Mouse (Mus musculus) MEL (cell line): Measurements from ENCODE around the gene Rasl10b. TPM values are rescaled to one million over a fixed set of nuclear protein-coding genes. Genes with fewer than 3 reads are reported as not detected.

Experiments
- DNase-seq: peaks from one replicate; pipeline ENCODE4 v3.0.0; 2011; ENCODE audit warnings: low read depth, low spot score
- H3K27ac ChIP-seq: 2 replicates; pipeline ENCODE4 v1.5.1; 2012; ENCODE audit warnings: low read depth, mild to moderate bottlenecking, control low read depth, low read length, moderate library complexity; ENCODE audit not compliant: control insufficient read depth
- H3K27me3 ChIP-seq, 2 experiments: fragments of 150-350 bp in 1 of 2; sonication (generic) in 1 of 2; 2 replicates each; pipeline ENCODE4 v1.6.1; 2012; ENCODE audit warnings: low read length in 2 of 2, mild to moderate bottlenecking in 2 of 2, improper control_type of control experiment in 1 of 2, moderate library complexity in 1 of 2; ENCODE audit not compliant: insufficient read depth in 2 of 2, control insufficient read depth in 1 of 2
- H3K36me3 ChIP-seq, 2 experiments: 2 replicates each; pipeline ENCODE4 v1.6.1; 2012 to 2014; ENCODE audit warnings: low read length in 2 of 2, improper control_type of control experiment in 1 of 2, inconsistent platforms in 1 of 2, mild to moderate bottlenecking in 1 of 2; ENCODE audit not compliant: insufficient read depth in 2 of 2, control insufficient read depth in 1 of 2
- H3K4me1 ChIP-seq, 2 experiments: fragments of 150-350 bp in 1 of 2; sonication (generic) in 1 of 2; 2 replicates each; pipeline ENCODE4 v1.6.1; 2012; ENCODE audit warnings: low read length in 2 of 2, improper control_type of control experiment in 1 of 2, mild to moderate bottlenecking in 1 of 2; ENCODE audit not compliant: insufficient read depth in 2 of 2, control insufficient read depth in 1 of 2
- H3K4me3 ChIP-seq, 2 experiments: fragments of 150-350 bp in 1 of 2; sonication (generic) in 1 of 2; 2 replicates each; pipeline ENCODE4 v1.5.1; 2012; ENCODE audit warnings: low read depth in 2 of 2, low read length in 2 of 2, mild to moderate bottlenecking in 2 of 2, moderate library complexity in 2 of 2, control low read depth in 1 of 2, improper control_type of control experiment in 1 of 2; ENCODE audit not compliant: control insufficient read depth in 1 of 2, insufficient read depth in 1 of 2
- H3K79me2 ChIP-seq: 2 replicates; pipeline ENCODE4 v1.6.1; 2012; ENCODE audit warnings: mild to moderate bottlenecking, low read length, moderate library complexity; ENCODE audit not compliant: control insufficient read depth, poor library complexity, insufficient read depth
- H3K9ac ChIP-seq: 2 replicates; pipeline ENCODE4 v1.6.1; 2012; ENCODE audit warnings: low read depth, mild to moderate bottlenecking, control low read depth, low read length, moderate library complexity; ENCODE audit not compliant: control insufficient read depth, poor library complexity, severe bottlenecking
- H3K9me3 ChIP-seq: fragments of 150-350 bp; sonication (generic); replicated peaks from 2 replicates; pipeline ENCODE4 v1.6.1; 2012; ENCODE audit warnings: mild to moderate bottlenecking, low read length, improper control_type of control experiment, moderate library complexity; ENCODE audit not compliant: insufficient read depth
- BHLHE40 ChIP-seq: IDR thresholded peaks from 2 replicates; pipeline ENCODE4 v1.6.1; 2012; ENCODE audit warnings: low read depth, mild to moderate bottlenecking, inconsistent platforms, low read length, improper control_type of control experiment, borderline replicate concordance
- CHD1 ChIP-seq: IDR thresholded peaks from 2 replicates; pipeline ENCODE4 v1.6.1; 2012; ENCODE audit warnings: low read depth, mild to moderate bottlenecking, inconsistent platforms, low read length, improper control_type of control experiment
- ELF1 ChIP-seq: IDR thresholded peaks from 2 replicates; pipeline ENCODE4 v1.6.1; 2014; ENCODE audit warnings: low read depth, mild to moderate bottlenecking, inconsistent platforms, low read length, improper control_type of control experiment, moderate library complexity
- HCFC1 ChIP-seq: IDR thresholded peaks from 2 replicates; pipeline ENCODE4 v1.6.1; 2012; ENCODE audit warnings: low read depth, mild to moderate bottlenecking, inconsistent platforms, low read length, improper control_type of control experiment, moderate library complexity
- JUND ChIP-seq: IDR thresholded peaks from 2 replicates; pipeline ENCODE4 v1.6.1; 2011; ENCODE audit warnings: low read depth, mild to moderate bottlenecking, improper control_type of control experiment, low read length
- KAT2A ChIP-seq: conservative IDR thresholded peaks from 2 replicates; pipeline ENCODE4 v1.6.1; 2012; ENCODE audit warnings: low read depth, low read length, improper control_type of control experiment, inconsistent platforms
- MAFK ChIP-seq: IDR thresholded peaks from 2 replicates; pipeline ENCODE4 v1.6.1; 2011; ENCODE audit warnings: low read depth, mild to moderate bottlenecking, low read length, improper control_type of control experiment, borderline replicate concordance
- MXI1 ChIP-seq: IDR thresholded peaks from 2 replicates; pipeline ENCODE4 v1.6.1; 2011; ENCODE audit warnings: mild to moderate bottlenecking, low read depth, low read length, improper control_type of control experiment
- MYB ChIP-seq: IDR thresholded peaks from 2 replicates; pipeline ENCODE4 v1.6.1; 2011; ENCODE audit warnings: mild to moderate bottlenecking, low read depth, low read length, improper control_type of control experiment
- MYC ChIP-seq: IDR thresholded peaks from 2 replicates; pipeline ENCODE4 v1.6.1; 2011; ENCODE audit warnings: low read depth, mild to moderate bottlenecking, low read length, improper control_type of control experiment, moderate library complexity
- NELFE ChIP-seq: IDR thresholded peaks from 2 replicates; pipeline ENCODE4 v1.6.1; 2011; ENCODE audit warnings: low read depth, low read length, improper control_type of control experiment
- NRF1 ChIP-seq: IDR thresholded peaks from 2 replicates; pipeline ENCODE4 v1.6.1; 2014; ENCODE audit warnings: low read depth, mild to moderate bottlenecking, inconsistent platforms, low read length, improper control_type of control experiment, moderate library complexity; ENCODE audit not compliant: poor library complexity, insufficient read depth, severe bottlenecking
- POLR2A ChIP-seq, 2 experiments: IDR thresholded peaks; 2 replicates each; pipeline ENCODE4 v1.6.1; 2011 to 2012; ENCODE audit warnings: low read length in 2 of 2, mild to moderate bottlenecking in 2 of 2, control low read depth in 1 of 2, improper control_type of control experiment in 1 of 2, low read depth in 1 of 2, moderate library complexity in 1 of 2; ENCODE audit not compliant: control insufficient read depth in 1 of 2, insufficient read depth in 1 of 2, poor library complexity in 1 of 2
- SMC3 ChIP-seq: IDR thresholded peaks from 2 replicates; pipeline ENCODE4 v1.6.1; 2011; ENCODE audit warnings: low read depth, low read length, improper control_type of control experiment
- TAL1 ChIP-seq: IDR thresholded peaks from 2 replicates; pipeline ENCODE4 v1.6.1; 2012; ENCODE audit warnings: mild to moderate bottlenecking, inconsistent platforms, low read length, moderate library complexity, mixed read lengths
- TBP ChIP-seq: IDR thresholded peaks from 2 replicates; pipeline ENCODE4 v1.8.0; 2011; ENCODE audit warnings: low read depth, low read length, improper control_type of control experiment
- TCF12 ChIP-seq: IDR thresholded peaks from 2 replicates; pipeline ENCODE4 v1.6.1; 2014; ENCODE audit warnings: low read depth, mild to moderate bottlenecking, inconsistent platforms, low read length, improper control_type of control experiment, moderate library complexity
- USF1 ChIP-seq: IDR thresholded peaks from 2 replicates; pipeline ENCODE4 v1.6.1; 2014; ENCODE audit warnings: low read depth, mild to moderate bottlenecking, inconsistent platforms, low read length, improper control_type of control experiment, moderate library complexity
- USF2 ChIP-seq, 2 experiments: IDR thresholded peaks; 2 replicates each; pipeline ENCODE4 v1.6.1; 2011 to 2012; ENCODE audit warnings: improper control_type of control experiment in 2 of 2, low read length in 2 of 2, borderline replicate concordance in 1 of 2, inconsistent platforms in 1 of 2, low read depth in 1 of 2, mild to moderate bottlenecking in 1 of 2; ENCODE audit not compliant: insufficient read depth in 1 of 2
- ZC3H11A ChIP-seq: IDR thresholded peaks from 2 replicates; pipeline ENCODE4 v1.6.1; 2012; ENCODE audit warnings: low read depth, mild to moderate bottlenecking, inconsistent platforms, low read length, improper control_type of control experiment
- ZMIZ1 ChIP-seq: IDR thresholded peaks from 2 replicates; pipeline ENCODE4 v1.6.1; 2012; ENCODE audit warnings: low read depth, mild to moderate bottlenecking, inconsistent platforms, low read length, improper control_type of control experiment, moderate library complexity
- ZNF384 ChIP-seq: IDR thresholded peaks from 2 replicates; pipeline ENCODE4 v1.6.1; 2012; ENCODE audit warnings: low read depth, mild to moderate bottlenecking, inconsistent platforms, low read length, improper control_type of control experiment
- polyA plus RNA-seq, 2 experiments: library from polyadenylated mRNA; stranded (reverse) in 1 of 2; unstranded in 1 of 2; fragments of >175 nt in 1 of 2; fragments of >200 nt in 1 of 2; gene quantifications; 2 replicates each; pipeline versions ENCODE4 v1.2.1 to v1.2.4; 2012; ENCODE audit warnings: low replicate concordance in 2 of 2, low read depth in 1 of 2; ENCODE audit not compliant: insufficient read length in 2 of 2, insufficient read depth in 1 of 2, missing spikeins in 1 of 2
- total RNA-seq: library from RNA; depleted of rRNA; stranded (reverse); fragments of 300-350 nt; gene quantifications from 2 replicates; pipeline ENCODE4 v1.2.3, GENCODE M21; 2012

Gene Rasl10b
- total and polyA plus RNA-seq, 3 experiments: 0.04 TPM; not detected in 2

DNA sequence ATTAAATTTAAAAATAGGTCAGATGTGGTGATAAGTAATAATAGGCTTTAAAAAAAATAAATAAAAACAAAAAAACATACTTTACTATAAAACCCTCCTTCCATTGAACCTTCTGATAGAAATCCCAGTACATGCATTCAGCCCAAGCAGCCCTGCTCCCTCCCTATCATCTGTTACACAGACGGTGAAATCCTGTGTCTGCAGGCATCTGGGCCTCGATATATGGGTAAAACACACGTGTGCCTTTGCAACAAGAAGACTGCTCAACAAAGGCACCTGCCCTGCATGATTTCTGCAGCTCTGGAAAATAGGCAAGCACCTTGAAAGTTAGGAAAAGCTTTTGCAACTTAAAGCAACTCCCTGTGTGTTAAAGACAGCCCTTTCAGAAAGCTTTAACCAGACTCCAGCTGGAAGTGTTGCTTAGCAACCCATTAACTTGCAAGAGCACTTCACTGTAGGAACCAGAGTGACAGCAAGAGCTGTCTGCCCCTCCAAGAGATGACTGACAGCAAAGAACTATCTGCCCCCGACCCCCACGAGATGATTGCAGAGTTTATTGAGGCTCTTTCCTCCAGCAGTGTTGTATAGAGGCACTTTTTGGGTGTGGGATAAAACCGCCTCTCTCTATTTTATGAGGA, 14.0 kb upstream of the Rasl10b start:
- TF ChIP-seq MYC (no peak), ZNF384 (no peak), USF1 (no peak), NELFE (no peak), HCFC1 (no peak), MAFK (no peak), USF2 (IDR thresholded peaks at IDR 0.05; ENCODE audit: borderline replicate concordance in 1 of 2, insufficient read depth in 1 of 2, low read depth in 1 of 2, low read length in 2 of 2) (no peak), JUND (no peak), ELF1 (no peak), BHLHE40 (no peak), TAL1 (no peak), MXI1 (no peak), KAT2A (no peak), POLR2A (IDR thresholded peaks at IDR 0.05; ENCODE audit: control insufficient read depth in 1 of 2, insufficient read depth in 1 of 2, low read depth in 1 of 2, low read length in 2 of 2, poor library complexity in 1 of 2) (no peak), TBP (no peak), CHD1 (no peak), ZC3H11A (no peak), ZMIZ1 (no peak), SMC3 (no peak)
- TF ChIP-seq, all 39 proteins: peak for 0
- Histone ChIP-seq H3K27me3 (no peaks in the 10 kb centered on the region), H3K27ac (no peak overlapping the region), H3K9ac (no peak overlapping the region), H3K4me1 (no peaks in the 10 kb centered on the region), H3K9me3 (no peaks in the 10 kb centered on the region), H3K36me3 (peaks cover 0 to 27% of the 10 kb centered on the region in 2 experiments; a peak in 2 of 4 replicates), H3K4me3 (no peak overlapping the region), H3K79me2 (no peaks in the 10 kb centered on the region)
- no peak for DNase-seq

GRCm38 (mm10) chr11:83397626-83398025, 11.3 kb upstream of the Rasl10b start:
- no peak for TF ChIP-seq HCFC1
- TF ChIP-seq NRF1: no peak
- TF ChIP-seq MYB: no peak
- TF ChIP-seq TCF12: no peak
- TF ChIP-seq BHLHE40: no peak
- H3K36me3 ChIP-seq: peaks cover 0 to 18% of the 10 kb centered on the region in 2 experiments; a peak in 2 of 4 replicates

More at GRCm38 (mm10) chr11:83397626-83398025, 11.3 kb upstream of the Rasl10b start:
- H3K9me3 ChIP-seq: no peaks in the 10 kb centered on the region
- no peak overlapping the region for H3K4me3 ChIP-seq
- H3K27ac ChIP-seq: no peak overlapping the region
- no peak overlapping the region for H3K9ac ChIP-seq
- no peaks in the 10 kb centered on the region for H3K4me1 ChIP-seq
- H3K79me2 ChIP-seq: no peaks in the 10 kb centered on the region
- H3K27me3 ChIP-seq: no peaks in the 10 kb centered on the region
- no peak for DNase-seq
